Mouse (Mus musculus): ENCODE measurements at regions not wholly inside any gene's neighbourhood (a gene's known extent, or its start where the extent isn't known, plus 50 kb on each side); places are given as distances from the start of the nearest gene placed in this dataset.

DNA sequence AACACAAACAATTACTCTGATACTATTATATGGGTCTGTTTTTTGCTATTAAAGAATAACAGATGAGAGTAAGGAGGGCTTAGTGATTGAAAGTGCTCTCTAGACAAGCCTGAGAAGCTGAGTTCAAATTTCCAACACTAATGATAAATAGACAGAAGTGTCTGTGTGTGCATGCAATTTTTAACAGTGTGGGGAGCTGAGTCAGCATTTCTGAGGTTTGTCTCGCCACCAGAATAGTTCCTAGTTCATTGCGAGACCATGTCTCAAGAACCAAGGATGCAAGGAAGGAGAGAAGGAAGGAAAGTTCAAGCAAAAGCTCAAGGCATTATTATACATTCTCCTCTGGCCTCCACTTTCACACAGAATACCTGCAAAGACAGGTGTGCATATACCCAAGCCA is 259.7 kb upstream of the Dmac1 start:
- Histone ChIP-seq H3K36me3 (no peaks in the 10 kb centered on the region), H3K4me1 (replicated peaks) (no peaks in the 10 kb centered on the region), H3K27me3 (no peaks in the 10 kb centered on the region), H3K4me3 (no peak overlapping the region), H3K4me2 (no peak overlapping the region), H3K27ac (replicated peaks) (no peak overlapping the region), H3K9me3 (no peaks in the 10 kb centered on the region), H3K9ac (no peak overlapping the region)
- WGBS = 96% methylated on average over 2 of the region's 2 CpGs
- no peak for ATAC-seq (ENCODE audit: low FRiP score, low read depth)

DNA sequence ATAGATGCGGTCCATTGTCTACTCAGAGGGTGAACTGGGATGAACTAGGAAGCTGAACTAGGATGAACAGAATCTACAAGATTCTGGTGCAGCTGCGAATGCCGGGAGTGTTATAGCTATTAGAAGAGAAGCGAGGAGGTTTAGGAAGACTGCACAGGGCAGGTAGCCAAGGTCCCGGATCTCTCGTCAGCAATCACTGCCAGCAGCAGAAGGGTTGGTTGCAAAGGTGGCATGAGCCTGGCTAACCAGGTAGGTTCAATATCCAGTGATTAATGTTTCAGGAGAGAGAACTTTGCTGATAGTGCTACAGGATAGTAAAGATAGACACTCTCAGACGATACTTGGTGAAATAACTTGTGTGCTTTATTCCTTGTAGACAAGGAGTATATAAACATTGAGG is 257.0 kb upstream of the Dmac1 start:
- H3K27me3 ChIP-seq = no peaks in the 10 kb centered on the region
- ATAC-seq (ENCODE audit: low FRiP score, low read depth) = no peak
- H3K36me3 ChIP-seq = no peaks in the 10 kb centered on the region
- H3K4me3 ChIP-seq = no peak overlapping the region
- H3K9ac ChIP-seq = no peak overlapping the region
- no peak overlapping the region for H3K27ac ChIP-seq (replicated peaks)
- 96% methylated on average over 7 of the region's 7 CpGs for WGBS
- no peaks in the 10 kb centered on the region for H3K4me1 ChIP-seq (replicated peaks)
- no peak overlapping the region for H3K4me2 ChIP-seq
- H3K9me3 ChIP-seq = no peaks in the 10 kb centered on the region

DNA sequence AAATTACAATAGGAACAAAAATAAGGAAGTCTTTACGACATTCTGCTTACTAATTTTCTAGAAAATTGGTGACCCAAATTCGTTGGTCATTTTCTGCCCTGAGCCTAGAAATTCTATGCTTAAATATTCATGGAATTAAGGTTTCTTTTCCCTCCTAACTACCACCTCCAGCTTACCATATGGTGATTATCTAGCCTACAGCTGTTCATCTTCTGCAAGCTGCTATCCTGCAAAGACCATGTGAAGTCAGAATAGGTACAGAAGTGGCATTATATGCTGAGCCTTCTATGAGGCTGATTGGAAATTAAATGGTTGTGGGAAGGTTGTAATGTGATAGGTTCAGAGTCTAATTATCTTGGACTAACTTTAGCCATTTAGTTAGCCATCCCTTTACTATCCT is 251.5 kb upstream of the Dmac1 start:
- WGBS = 79% methylated on average over 2 of the region's 2 CpGs
- no peak for ATAC-seq (ENCODE audit: low FRiP score, low read depth)
- no peak overlapping the region for H3K9ac ChIP-seq

GRCm38 (mm10) chr4:75517459-75518158 is 239.5 kb upstream of the Dmac1 start:
- Histone ChIP-seq H3K36me3 (no peaks in the 10 kb centered on the region), H3K9me3 (no peaks in the 10 kb centered on the region), H3K4me2 (no peak overlapping the region), H3K9ac (no peak overlapping the region), H3K4me1 (replicated peaks) (no peaks in the 10 kb centered on the region), H3K27me3 (no peaks in the 10 kb centered on the region), H3K4me3 (no peak overlapping the region), H3K27ac (replicated peaks) (no peak overlapping the region)
- ATAC-seq (ENCODE audit: low FRiP score, low read depth) = no peak
- 90% methylated on average over 3 of the region's 3 CpGs for WGBS

More for the DNA sequence above, 251.5 kb upstream of the Dmac1 start:
- Histone ChIP-seq H3K27ac (replicated peaks) (no peak overlapping the region), H3K9me3 (no peaks in the 10 kb centered on the region), H3K4me1 (replicated peaks) (no peaks in the 10 kb centered on the region), H3K4me2 (no peak overlapping the region), H3K27me3 (no peaks in the 10 kb centered on the region), H3K4me3 (no peak overlapping the region), H3K36me3 (no peaks in the 10 kb centered on the region)

Data from hindbrain, embryonic 15.5 days (tissue).